Mouse (Mus musculus) CD4-positive, CD25-positive, alpha-beta regulatory T cell, adult 2 months (primary cell): ENCODE results near the gene Anks1.
A peak's percentile ranks its signal among the peaks of the same experiment; 100 is the strongest.

Source experiments
- DNase-seq: peaks from one replicate; pipeline ENCODE4 v3.0.0-alpha.2; 2012; ENCODE audit warnings: low read depth, low spot score

The Anks1 gene

DNA sequence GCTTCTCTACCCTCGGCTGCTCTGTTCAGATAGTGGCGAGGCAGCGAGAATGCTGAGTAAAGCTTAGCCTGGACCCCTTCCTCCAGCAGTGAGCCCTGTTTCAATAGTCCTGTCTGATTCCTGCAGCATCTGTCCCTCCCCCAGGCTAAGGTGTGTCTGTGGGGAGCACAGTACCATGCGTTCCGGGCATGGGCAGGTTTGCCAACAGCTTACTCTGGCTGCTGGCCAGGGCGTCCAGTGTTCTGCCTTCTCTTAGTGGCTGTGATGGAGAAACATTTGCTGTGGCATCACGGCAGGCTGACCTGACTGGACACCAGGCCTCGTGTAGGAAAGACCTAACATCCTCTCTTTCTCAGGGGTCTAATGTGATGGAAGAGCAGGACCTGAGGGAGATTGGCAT lies 141.1 kb downstream of the Anks1 start:
- DNase-seq, result no peak

DNA sequence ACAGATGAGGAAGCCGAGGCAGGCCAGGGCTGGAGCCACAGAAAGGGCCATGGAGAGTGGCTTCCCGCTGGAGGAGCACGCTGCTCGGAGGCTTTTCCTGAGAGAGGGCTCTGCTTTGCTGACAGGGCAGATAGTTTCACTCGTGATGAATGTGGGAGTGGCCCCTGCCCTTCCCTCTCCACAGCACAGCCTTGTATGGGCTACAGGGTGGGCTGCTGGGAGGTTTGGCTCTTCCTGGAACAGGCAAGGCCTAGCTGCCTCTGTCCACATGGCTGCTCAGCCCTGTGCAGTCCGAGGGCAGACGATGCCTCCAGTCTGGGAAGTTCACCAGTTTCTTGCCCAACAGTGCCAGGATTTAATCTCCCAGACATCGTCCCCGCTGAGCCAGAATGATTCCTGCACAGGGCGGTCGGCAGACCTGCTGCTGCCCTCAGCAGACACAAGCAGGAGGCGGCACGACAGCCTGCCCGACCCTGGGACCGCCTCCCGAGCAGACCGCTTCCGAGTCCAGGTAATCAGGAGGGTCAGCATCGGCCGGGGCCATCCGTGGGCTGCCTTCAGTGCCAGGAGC lies 143.3 kb downstream of the Anks1 start:
- no peak for DNase-seq

DNA sequence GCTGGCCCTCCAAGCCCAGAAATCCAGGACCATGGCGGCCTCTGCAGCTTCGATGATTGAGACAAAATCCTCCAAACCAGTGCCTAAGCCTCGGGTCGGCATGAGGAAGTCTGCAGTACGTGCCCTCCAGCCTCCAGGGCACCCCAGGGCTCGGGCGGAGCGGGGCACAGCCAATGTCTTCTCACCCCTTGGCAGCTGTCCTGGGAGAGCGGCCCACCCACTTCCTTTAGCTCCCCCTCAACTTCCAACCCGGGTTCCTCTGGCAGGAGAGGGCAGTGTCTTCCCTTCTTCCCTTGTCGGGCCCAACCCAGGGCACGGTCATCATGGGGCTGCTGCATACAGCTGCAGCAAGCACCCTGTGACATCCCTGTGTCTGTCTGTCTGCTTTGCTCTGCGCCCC lies 149.2 kb downstream of the Anks1 start:
- DNase-seq, result no peak

DNA sequence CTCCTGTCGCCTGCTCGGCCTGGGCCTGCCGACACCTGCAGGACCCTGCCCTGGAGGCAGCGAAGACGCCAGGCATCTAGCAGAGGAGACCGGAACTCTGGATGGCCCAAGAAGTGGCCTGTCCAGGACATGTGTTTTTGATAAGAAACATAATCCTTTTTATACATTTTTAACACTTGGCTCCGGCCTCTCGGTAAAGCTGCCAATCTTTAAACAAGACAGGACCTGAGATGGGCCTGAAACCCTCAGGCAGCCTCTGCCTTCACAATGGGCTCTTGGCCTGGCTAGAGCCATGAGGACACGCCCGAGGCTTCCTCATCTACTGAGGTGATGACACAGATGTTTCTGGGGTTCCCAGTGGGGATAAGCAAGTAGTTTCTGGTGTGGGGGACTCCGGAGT lies 151.6 kb downstream of the Anks1 start:
- no peak for DNase-seq

DNA sequence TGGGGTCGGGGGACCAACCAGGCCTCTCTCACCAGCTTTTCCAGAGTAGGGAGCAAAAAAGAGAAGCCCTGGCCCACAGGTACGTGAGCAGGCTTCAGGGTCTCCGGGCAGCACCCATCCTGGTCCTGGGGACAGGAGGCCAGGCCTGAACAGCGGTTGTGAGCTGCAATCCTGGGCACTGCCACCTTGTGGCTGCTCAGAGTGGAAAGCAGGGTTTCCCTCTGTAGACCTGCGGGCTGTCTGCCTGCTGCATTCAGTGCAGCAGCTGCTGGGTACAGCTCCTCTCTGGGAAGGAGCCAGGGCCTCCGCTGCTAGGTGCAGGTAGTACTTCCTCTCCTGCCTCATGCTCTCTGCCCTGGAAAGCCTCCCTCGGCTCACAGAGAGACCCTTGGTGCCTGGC lies 152.4 kb downstream of the Anks1 start:
- DNase-seq, result peak; percentile 34

DNA sequence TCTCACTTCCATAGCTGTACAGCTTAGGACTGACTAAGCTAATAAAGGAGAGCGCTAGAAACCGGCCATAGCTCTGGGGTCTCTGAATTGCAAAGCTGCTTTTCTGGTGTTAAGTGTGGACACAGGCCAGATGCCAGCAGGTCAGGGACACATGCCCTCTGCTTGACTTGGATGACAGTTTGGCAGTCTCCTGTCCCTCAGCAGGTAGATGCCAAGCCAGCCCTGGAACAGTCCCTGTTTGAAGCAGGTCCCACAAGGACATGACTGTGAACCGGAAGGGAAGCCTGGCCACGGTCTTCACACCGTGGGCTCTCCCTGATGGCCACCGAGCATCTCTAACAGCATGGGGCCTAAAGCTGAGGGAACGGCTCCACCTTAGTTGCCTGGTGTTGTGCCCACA lies 153.6 kb downstream of the Anks1 start:
- DNase-seq, result no peak

DNA sequence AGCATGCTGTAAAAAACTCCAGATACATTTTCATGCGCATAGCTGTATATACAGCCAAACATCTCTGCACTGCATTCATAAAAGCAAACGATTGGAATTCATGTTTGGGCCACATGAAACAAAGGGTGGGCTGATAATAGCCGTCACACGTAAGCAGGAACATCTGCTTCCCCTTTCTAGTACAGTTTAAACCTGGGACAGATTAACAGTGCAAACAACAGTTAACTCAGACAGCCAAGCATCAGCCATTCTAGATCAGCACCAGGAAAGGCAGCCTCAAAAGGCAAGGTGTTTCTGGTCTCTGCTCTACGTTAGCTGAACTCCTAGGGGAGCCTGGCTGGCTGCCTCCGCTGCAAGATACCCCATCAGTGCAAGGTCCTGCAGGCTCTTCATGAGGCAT lies 154.1 kb downstream of the Anks1 start:
- DNase-seq, result no peak

DNA sequence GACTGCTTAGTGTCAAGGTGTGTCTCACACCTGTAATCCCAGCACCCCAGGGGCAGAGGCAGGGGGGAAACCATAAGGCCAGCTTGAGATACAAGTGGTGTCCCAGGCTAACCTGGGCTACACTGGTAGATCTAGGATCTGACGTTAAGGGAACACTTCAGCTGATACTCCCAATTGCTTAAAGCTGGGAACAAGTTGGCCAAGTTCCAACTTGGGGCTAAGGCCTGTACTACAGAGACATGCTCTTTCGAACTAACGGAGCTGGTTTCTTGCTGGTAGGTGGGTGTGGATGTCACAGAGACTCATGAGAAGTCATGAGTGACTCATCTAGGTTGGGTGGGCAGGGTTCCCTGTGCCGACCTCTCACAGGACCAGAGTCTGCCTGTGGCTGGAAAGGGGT lies 158.2 kb downstream of the Anks1 start:
- DNase-seq, result no peak

DNA sequence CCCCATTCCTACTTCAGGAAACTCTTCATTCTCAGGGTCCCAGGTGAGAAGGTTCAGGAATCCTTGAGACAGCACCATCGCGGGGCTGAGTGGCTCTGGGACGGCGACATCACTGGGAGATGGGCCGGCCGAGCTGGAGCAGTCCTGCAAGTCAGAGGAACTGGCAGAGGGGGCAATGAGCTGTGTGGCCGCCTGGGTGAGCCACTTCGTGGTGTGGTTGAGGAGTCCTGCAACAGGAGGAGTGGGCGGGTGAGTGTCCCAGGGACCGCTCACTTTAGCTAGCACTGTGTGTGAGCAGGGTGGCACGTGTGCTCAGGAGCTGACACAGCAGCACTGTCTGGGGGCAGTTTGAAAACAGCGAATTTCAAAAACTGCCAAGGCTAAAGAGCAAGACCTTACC lies 160.3 kb downstream of the Anks1 start:
- no peak for DNase-seq

DNA sequence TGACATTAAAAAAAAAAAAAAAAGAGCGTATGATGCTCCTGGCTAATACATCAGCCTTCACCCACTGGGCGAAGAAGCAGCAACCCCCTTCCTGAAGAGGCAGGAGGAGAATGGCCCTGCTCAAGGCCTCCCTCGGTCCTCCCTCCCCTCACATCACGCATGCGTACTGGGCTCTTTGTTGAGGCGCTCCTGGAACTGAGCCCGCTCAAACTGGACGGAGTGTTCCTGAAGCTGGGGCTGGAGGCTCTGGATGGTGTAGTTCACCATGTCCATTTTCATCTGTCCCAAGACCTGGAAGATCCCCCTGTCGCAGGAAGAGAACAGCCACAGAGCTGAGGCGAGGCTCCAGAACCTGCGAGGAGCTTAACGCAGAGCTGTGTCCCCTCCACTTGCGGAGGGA lies 161.2 kb downstream of the Anks1 start:
- no peak for DNase-seq

DNA sequence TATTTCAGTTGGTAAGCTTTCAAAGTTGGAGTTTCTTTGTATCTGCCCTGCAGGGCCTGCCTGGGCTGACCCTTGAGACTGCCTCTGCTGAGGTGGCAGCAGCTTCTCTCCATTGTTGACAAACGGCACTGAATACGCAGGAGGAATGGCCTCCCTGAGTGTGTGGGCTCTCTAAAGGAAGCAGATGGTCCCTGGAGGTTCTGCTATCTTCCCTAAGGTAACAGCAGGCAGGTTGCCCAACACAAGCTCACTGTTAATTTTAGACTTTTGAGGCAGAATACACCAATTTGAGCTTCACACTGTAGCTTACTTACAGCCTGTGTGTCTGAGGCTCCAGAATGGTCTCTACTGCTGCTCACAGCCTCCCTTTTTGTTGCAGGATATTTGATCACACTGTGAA lies 163.6 kb downstream of the Anks1 start:
- DNase-seq, result no peak

DNA sequence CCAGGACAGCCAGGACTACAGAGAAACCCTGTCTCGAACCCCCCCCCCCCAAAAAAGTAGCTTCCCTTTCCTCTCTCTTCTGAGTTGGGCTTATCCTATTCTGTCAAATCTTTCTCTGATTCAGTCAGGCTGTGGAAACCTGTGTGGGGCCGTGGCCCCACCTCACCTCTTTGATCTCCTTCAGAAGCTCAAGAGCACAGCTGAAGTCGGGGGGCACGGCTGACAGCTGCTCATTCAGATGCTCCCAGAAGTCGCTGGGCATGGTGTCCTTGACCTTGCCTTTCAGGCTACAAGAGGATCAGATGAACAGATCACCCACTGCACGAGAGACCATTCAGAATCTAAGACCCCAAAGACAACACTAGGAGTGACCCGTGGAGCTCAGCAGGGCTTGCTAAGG lies 165.4 kb downstream of the Anks1 start:
- DNase-seq, result no peak

DNA sequence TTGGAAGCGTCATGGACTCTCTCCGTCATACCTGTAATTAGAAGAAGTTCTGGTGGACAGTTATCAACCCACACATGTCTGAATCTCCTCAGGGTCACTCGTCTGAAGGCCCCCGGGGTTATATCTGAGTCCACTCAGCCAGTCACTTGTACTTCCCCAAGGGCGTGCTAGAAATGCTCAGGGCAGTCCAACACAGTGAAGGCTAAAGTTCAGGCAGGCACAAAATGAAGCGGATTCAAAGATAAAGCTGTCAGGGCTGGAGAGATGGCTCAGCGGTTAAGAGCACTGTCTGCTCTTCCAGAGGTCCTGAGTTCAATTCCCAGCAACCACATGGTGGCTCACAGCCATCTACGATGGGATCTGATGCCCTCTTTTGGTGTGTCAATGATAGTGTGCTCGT lies 168.9 kb downstream of the Anks1 start:
- DNase-seq, result no peak

DNA sequence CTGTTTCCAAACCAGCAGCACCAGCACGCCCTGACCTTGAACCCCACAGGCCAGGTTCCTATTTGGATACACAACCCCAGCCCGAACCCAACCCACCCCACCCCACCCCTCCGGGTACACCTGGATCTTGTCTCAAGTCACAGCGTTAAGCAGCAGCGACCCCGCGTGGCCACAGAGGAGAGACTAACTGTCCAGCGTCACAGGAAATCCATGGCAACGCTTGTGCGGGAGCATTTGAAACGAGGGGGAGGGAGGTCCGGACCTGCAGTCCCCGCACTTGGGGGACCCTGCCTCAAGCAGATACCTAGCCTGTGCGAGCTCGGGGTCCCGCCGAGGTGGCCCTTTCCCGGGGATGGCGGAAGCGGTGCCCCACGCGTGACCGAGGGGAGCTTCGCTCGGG lies 170.5 kb downstream of the Anks1 start:
- peak; percentile 92 for DNase-seq

DNA sequence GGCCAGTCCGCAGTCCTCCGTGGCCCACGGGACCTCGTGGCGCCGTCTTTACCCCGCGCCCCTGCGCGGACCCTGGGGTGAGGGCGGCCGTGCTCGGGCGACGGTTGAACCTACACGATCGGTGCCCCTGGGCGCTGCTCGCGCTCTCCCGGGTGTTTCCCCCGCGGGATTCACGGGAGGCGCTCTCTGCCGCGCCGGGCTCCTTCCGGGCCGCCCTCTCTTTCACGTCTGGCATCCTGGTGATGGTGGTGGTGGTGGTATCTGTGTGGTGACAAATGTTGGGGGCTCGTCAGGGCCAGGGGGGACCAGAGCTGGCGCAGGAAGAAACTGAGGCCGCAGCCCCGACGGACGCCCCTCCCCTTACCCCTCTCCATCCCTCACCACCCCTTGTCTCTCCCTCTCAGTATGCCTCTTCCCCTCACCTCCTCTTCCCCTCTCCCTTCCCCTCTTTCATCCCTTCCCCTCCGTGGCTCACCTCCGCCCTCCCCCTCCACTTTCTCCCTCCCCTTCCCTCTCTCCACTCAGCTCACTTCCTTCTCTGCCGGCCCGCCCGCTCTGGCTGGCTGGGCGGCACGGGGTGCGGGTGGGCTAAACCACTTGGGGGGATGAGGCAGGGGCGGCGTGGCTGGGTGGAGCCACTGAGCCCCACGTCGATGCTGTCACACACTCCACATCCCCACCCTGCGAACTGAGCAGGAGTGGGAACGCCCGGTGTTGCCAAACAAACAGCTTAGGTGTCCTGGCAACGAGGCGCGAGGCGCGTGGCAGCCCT lies 171.1 kb downstream of the Anks1 start, which contains the start of gene Tcp11:
Gene Tcp11, minus strand, starts transcription at position 595 of the 772 bp plus-strand sequence.
- peak; percentile 81 for DNase-seq

DNA sequence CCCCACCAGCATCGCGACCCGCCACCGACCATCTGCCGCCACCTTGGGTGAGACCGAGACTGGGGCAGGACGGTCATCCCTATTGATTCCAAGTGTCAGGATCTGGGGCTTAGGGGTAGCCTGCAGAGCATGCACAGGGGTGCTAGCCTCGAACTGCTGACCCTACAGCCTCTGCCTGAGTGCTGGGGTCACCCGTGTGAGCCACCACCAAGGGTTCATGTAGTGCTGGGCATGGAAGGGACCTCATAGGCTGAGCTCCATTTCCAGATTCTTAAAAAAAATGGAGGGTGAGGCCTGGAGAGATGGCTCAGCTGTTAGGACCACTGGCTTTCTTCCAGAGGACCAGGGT lies 171.7 kb downstream of the Anks1 start:
- no peak for DNase-seq

DNA sequence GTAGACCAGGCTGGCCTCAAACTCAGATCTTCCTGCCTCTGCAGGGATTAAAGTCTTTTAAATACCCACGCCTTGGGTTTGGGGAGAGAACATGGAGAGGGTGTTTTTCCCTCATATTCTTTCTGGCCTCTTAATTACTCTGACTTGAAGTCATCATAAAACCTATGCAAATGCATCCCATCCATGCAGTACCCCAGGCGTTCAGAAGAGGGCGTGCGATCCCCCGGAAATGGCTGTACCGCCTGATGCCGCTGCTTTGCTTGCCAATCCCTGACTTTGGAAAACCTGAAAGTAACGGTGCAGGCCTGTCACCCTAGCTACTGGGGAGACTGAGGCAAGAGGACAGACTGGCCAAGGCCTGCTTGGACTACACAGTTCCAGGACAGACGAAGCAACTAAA lies 172.3 kb downstream of the Anks1 start:
- peak; percentile 55 for DNase-seq

DNA sequence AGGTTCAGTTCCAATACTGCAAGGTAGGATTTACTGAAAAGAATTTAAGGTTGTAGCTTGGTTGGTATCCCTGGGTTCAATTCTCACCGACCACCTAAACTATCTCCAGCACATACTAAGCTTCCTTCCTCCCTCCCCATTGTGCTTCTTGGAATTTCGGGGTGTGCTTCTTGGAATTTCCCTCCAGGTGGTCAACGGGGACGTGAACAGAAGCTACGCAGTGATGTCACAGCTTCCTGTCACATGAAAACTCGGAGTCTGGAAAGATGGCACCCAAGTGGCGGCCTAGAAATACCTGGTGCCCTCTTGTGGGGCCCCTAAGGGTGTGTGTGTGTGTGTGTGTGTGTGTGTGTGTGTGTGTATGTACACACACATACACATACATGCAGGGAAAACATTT lies 172.8 kb downstream of the Anks1 start:
- no peak for DNase-seq

DNA sequence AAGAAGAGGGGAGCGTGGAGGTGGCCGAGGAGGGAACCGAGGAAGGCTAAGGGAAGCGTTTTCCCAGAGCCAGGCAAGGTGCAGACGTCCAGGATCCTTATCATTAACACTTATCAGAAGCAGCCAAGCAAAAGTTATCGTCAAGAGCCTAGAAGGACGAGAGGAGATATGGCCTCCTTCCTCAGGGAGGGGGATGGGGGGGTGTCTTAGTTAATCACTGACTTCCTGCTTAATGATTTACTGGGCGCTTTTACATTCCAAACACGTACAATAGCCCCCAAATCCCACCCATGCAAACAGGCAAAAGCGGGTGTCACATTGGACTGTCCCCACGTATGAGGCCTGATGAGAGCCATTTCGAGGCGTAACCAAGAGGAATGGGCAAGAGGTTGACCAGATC lies 173.8 kb downstream of the Anks1 start:
- no peak for DNase-seq

DNA sequence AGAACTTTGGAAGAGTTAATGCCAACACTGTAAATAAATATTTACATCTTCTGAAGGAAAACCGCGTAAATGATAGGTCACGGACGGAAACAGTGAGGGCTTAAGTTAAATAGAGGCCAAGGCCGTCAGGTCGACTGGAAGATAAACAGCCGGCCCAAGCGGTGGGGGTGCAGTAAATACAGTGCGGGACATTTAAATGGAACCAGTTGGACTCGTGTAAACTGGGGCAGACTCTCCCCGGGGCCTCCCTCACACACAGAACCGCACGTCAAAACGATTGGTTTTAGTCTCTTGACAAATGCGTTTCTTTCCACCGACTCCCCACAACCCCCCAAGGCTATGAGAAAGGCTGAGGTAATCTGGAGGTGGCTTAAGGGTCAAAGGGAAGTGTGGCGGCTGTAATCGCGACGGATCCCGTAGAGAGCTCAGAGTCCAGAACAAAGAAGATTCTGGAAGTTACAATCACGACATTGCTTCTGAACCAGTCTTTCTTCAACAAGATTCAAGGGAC lies 175.3 kb downstream of the Anks1 start:
- DNase-seq, result no peak

DNA sequence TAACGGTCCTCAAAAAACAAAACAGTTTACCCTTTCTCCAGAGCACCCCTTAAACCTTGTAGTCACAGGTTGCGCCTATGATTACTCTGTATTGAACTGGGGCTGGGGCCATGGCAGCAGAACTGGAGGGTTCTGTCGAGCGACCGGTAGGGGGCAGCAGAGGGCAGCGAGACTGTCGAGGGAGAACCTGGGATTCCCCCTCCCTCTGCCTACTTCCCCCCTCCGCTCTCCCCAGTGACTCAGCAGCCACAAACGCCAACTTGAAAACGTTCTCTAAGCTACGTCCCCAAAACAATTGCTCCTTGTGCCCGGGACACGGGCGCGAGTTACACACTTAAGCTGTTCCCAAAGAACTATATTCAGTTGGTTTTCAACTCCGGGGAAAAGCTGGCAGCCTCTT lies 175.9 kb downstream of the Anks1 start:
- peak; percentile 95 for DNase-seq

DNA sequence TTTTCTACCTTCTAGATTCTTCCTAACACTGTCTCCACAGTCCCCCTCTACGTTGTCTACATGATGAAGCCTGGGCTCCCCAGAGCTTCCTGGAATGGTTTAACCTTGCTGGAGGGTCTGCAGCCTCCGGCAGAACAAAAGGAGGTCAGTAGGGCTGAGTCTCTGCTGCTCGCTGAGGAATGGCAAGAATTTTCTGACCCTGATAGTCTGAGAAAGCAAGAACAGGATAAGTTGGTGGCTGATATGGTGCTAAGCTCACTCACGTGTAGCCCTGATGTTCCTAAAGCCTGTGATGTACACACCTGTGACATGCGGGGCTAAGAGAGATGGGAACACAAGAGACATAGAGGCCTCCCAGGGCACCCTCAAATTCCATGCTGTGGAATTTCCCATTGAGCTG lies 178.3 kb downstream of the Anks1 start:
- DNase-seq, result no peak

DNA sequence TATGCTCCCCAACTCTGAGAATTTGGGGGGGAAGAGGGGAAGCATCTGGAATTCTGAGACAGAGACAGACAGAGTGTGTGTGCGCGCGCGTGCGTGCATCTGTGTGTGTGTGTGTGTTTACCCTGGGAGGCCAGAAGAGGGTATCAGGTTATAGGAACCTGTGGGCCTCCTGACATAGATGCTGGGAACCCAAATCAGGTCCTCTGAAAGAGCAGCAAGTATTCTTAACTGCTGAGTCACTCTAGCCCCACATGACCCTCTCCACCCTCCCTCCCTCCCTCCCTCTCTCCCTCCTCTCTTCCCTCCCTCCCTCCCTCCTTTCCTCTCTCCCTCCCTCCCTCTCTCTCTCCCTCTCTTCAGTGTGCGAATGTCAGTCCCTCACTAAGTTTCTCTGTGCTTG lies 179.6 kb downstream of the Anks1 start:
- no peak for DNase-seq

DNA sequence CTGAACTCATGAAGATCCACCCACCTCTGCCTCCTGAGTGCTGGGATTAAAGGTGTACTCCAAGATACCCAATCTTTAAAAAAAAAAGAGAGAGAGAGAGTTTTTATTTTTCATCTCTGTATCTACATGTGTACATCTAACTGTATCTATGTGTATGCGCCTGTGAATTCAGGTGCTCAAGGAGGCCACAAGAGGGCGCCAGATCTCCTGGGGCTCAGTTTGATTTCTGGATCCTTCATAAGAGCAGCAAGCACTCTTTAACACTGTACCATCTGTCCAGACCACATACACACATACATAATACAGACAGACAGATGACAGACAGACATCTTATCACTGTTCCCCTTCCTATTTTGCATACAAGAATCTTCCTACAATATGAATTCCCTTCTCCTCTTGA lies 183.2 kb downstream of the Anks1 start:
- peak; percentile 34 for DNase-seq
